Mouse (Mus musculus): ENCODE data around the gene Ttll8. TPM values are rescaled to one million over a fixed set of nuclear protein-coding genes. Genes with fewer than 3 reads are reported as not detected.

The Ttll8 gene
- total RNA-seq, 1 experiment from 2014 or later: not detected

GRCm38 (mm10) chr15:88860781-88861180, 93.4 kb downstream of the Ttll8 start:
- peak; percentile 21 for DNase-seq

DNA sequence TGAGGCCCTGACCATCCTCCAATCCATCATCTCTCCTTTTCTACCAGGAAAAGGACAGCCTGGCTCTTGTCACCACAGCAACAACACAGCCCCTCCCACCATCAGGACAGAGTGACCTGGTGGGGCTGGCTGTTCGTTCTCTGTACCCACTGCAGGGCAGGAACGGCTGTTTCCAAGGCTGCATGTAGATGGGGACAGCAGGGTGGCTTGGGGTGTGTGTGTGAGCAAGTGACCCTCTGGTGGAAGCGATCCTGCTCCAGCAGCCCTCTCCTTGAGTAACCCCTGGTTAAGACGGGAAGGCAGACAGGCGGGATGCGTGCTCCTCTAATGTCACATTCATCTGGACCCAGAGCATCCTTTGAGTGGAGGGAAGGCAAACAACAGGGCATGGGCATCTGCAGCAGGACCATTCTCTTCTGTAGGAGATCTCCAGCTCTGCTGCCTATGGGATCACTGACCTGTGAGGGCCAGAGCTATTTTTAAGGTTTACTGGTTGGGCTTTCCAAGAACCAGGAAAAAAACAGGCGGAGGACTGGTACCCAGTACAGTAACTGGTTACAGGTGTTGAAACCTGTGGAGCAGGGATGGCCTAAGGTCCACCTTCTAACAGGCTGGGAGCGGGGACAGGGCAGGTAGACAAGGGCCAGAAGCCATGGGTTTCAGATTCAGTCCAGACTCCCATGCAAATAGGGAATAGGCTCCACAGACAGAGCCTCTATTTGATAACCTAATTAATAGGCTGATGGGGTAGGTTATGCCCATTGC, 94.8 kb downstream of the Ttll8 start:
- DNase-seq: peak; percentile 48

DNA sequence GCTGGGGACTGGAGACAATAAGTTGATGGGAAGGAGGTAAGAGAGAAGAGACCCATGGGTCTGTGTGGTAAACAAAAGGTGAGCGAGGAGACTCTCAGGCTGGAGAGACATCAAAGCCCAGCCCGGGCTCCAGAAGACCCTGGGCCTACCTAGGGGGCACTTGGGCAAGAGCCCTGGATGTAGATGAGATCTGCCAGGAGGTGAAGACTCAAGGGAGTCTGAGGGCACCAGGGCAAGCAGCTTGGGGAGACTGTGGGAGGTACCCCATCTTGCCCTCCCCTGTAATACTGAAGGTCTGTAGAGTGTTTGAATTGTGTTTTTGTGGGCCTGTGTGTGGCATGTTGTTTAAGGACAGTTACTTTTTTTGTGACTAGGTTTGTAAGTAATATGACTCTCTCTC, 95.5 kb downstream of the Ttll8 start:
- DNase-seq: no peak

- peak; percentile 73 for DNase-seq
Observed at GRCm38 (mm10) chr15:88858141-88858541, 96.1 kb downstream of the Ttll8 start.

DNA sequence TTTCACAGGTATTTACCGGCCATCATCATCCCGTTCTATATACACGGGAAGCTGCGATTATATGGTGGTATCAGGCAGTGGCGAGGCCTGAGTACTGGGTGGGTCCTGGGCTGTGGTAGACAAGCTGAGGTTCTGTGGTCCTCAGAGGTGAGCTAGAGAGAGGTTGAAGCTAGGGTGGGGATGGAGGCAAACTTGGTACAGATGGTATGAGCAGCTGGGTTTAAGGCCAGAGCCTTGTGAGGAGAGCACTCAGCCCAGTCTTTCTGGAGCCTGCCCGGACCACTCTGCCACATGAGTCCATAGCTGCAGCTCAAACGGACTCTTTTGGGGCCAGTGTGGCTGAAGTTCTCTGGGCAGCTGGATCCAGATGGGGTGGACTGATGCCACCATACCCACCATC, 96.9 kb downstream of the Ttll8 start:
- DNase-seq: no peak

GRCm38 (mm10) chr15:88856613-88857012, 97.6 kb downstream of the Ttll8 start:
- no peak for DNase-seq

DNA sequence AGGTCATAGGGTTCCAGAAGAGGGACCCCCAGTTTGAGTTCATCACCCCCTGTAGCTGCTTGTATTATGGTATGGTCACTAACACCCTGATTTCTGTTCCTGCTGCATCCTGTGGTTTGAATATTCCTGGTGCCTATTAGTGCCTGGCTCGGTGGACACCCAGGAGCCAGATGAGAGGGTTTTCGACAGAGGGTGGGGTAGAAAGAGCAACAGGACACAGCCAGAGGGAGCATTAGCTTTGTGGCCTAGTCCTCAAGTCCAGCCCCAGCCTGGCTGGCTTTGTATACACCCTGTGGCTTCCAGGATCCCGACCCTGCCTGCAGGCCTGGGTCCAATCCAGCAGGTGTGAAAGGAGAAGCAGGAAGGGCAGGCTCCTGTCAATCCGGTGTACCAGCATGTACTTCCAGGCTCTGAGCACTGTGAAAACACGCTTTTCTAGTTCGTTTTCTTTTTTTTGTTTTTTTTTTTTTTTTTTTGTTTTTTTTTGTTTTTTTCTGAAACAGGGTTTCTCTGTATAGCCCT, 98.3 kb downstream of the Ttll8 start:
- no peak for DNase-seq

DNA sequence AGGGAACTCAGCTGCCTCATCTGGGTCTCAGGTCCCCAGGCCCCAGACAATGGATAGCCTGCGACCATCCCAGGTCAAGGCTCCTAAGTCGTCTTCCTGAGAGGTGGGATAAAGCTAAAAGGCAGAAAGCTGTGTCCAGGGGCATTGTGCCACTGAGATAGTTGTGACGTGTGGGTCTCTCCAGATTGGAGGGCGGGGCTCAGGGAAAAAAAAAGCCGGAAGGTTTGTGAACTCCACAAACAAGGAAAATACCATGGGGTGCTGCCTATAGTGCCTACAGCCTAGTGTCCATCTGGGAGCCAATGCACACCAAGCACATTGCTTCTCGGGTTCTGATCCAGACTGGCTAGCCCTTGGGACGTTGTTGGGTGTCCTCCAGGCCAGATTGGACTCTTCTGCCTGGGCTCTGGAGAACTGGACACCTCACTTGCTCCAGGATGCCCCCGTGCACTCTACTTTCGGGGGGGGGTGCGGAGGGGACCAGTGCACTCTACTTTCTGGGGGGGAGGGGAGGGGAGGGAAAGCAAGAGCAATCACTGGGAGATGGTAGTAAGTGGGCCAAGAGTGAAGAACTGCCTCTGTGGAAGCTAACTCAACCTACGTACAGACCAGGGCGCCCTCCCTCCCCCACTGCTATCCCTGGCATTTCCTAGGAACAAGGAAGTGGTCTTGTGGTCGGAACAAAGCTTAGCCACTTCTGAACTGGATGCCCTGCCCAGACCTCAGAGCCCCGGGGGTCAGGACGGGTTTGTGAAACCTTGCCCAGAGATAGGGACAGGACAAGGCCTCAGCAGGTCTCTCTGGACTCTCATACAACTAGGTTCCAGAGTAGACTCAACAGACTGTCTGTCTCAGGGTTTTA, 99.0 kb downstream of the Ttll8 start:
- DNase-seq: peak; percentile 40

- peak; percentile 38 for DNase-seq
Observed at GRCm38 (mm10) chr15:88854119-88854968, 99.9 kb downstream of the Ttll8 start.

- no peak for DNase-seq
Observed at GRCm38 (mm10) chr15:88853106-88853505, 101.1 kb downstream of the Ttll8 start.

DNA sequence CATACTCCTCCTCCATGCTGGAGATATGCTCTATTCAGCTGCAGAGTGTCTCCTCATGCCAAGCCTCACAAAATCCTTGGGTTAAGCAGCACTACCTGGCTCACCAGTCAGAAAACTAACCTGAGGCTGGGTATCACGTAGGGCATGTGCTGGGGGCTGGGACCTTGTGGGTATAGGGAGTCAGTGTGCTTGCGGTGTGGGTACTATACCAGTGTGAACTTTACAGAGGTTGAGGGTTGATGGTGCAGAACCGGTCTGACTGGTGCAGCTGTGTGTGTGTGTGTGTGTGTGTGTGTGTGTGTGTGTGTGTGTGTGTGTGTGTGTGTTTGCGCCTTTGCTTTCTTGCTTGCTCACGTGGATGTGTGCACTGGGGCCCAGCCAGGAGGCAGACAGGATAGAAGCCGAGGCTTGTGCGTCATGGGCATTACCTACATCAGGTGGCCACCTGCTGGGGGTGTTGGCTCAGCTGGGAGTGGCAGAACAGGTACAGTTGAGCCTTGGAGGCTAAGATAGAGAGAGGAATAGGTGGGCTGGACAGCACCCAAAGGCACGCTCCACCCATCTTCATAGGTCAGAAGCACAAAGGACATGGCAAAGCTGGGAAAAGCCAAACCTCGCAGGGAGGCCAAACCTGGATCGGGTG, 102.6 kb downstream of the Ttll8 start:
- DNase-seq: peak; percentile 45

DNA sequence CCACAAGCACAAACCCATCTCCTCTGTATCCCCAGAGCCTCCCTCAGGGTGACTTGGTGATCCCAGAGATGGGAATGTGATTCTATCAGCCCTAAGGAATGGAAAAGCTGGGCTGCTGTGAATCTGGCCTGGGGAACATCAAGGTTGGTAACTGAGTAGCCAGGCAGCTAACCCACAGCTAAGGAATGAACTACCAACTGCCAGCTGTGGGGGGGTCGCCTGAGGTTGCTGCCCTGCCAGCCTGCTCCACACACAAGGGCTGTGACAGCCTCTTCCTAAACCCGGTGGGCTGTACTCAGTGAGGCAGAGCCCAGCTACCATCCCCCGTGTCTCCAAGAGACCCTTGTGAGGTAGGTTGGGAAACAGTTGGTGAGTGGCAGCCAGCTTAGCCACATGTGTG, 103.1 kb downstream of the Ttll8 start:
- no peak for DNase-seq

- peak; percentile 90 for DNase-seq
Observed at GRCm38 (mm10) chr15:88850146-88850826, 103.9 kb downstream of the Ttll8 start.

GRCm38 (mm10) chr15:88849621-88850020, 104.6 kb downstream of the Ttll8 start:
- no peak for DNase-seq

DNA sequence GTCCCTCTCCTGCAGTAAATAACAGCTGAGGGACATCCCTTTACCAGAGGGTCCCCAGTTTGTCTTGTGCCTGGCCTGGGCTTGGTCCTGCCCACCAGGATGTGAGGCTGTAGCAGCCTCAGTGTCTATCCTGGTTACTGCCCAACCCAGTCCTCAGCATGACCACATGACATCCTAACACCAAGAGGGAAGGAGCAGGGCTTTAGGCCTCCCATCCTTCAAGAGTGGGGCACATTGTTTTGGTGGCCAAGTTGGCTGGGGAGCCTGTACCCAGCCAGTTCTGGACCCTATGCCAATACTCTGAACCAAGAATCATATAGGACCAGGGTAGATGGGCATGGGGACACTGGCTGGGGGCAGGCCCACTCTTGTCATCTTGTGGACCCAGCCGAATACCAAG, 105.6 kb downstream of the Ttll8 start:
- DNase-seq: no peak

DNA sequence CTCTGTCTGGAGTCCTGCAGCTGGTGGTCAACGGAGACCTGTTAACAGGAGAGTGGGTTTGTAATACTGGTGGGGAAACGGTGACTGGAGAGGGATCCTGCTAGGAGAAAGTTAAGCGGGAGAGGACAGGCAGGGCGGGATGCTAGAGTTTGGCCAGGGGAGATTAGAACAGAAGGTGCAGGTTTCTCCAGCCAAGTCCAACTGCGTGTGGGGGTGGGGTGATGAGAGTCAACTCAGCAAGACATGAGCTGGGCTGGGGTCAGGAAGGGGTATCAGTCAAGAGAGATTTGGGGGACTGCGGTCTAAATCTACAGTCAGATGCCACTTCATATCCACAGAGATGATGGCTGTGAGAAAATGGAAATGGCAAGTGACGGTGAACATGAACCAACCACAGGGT, 109.3 kb downstream of the Ttll8 start:
- DNase-seq: no peak

DNA sequence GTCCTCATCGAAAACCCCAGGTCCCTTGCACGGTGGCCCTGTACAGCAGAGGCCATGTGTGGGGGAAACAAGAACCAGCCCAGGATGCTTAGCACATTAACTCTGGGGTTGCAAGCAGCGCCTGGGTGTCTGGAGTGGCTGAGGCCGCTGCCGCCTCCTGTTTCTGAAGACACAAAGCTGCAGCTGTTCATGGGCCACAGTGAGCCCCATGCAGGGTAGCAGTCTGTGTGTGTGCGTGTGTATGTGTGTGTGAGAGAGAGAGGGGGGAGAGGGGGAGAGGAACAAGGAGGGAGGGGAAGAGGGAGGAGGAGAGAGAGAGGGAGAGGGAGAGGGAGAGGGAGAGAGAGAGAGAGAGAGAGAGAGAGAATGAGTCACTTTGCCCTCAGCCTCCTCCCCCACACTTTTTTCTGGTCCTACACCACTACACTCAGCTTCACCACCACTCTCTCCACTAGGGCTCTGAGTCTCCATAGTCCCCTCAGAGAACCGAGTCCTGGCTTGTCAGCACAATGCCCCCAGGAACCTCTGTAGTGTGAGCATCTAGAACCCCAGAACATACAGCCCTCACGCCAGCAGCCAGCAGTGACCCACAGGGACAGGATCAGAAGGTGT, 110.6 kb downstream of the Ttll8 start:
- DNase-seq: peak; percentile 27

DNA sequence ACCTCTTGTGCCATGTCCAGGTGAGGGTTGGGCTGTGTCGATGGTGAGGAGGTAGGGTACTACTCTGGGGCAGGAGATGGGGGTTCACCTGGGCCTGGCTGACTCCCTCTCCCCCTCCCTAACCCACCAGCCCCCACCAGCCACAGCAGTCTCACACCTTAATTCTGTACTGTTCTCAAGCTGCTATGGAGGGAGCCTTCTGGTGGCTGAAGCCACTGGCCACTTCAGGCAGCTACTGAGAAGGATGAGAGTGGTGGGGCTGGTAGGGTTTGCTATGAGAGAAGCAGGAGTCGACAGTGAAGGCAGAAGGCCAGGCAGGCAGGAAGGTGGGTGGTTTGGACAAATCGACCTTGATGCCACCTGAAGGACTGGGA, 111.9 kb downstream of the Ttll8 start:
- no peak for DNase-seq

DNA sequence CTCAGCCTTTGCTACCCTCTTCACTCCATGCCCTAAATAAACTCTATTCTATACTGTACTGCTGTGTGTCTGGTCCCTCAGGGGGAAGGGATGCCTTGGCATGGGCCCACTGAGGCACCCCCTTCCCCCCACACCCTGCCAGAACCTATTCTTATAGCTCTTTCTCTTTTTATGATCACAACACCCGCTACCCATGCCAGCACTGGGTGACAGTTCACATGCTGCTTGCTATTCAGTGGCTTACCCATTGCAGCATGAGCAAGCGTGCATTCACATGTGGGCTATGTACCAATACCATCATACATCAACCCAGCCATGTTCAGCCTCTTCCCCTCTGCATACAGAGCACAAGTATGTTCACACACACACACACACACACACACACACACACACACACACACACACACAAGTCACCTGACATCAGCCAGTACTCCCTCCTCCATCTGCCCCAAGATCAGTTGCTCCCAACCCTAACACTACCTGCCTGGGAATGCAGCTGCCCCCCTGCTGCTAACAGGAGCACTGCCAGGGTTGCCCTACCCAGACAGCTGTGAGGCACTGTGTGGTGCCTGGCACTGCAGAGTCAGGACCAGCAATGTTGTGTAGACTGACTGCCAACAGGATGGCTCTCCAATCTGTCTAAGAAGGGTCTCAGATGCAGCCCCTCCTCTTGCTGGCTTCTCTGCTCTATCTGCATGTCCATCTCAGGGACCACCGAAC, 112.5 kb downstream of the Ttll8 start:
- DNase-seq: no peak

- no peak for DNase-seq
Observed at GRCm38 (mm10) chr15:88841160-88841559, 113.1 kb downstream of the Ttll8 start.

Measured in adrenal gland, postnatal 14 days (tissue).